Mouse (Mus musculus) ES-E14 (cell line): ENCODE data around the gene Parp3.

Experiments
- HCFC1 ChIP-seq: IDR thresholded peaks from 2 replicates; pipeline ENCODE4 v1.6.1; 2012; ENCODE audit warnings: low read length, inconsistent platforms, borderline replicate concordance; ENCODE audit not compliant: insufficient read depth
- ZNF384 ChIP-seq: IDR thresholded peaks from 2 replicates; pipeline ENCODE4 v1.6.1; 2012; ENCODE audit warnings: low read depth, low read length, inconsistent platforms

- TF ChIP-seq HCFC1 (no peak), ZNF384 (no peak)
These were observed 43.2 kb upstream of the Parp3 start for GRCm38 (mm10) chr9:106519909-106520308.
